Comparison of ENCODE assay signal across 12 mouse cellular contexts in genomic region chr7:83475438-83476160, GRCm38 (mm10).
A peak's percentile ranks its signal among the peaks of the same experiment; 100 is the strongest.
DNase-seq lines count a peak whose midpoint lies in the region; ATAC-seq and TF ChIP-seq lines count a peak whose summit lies in the region.
"Had no signal": no experiment of that assay in that cellular context is flagged by ENCODE, and none has a peak within 500 bp of the region (broad histone marks: within the 10 kb centered on the region; RNA-seq: fewer than 3 reads in every experiment).

No protein-coding gene starts in this region.

- no peak for ATAC-seq in heart, embryonic 14.5 days (ENCODE audit: insufficient number of reproducible peaks, insufficient read depth, low FRiP score, low read depth)
- ATAC-seq in stomach, embryonic 14.5 days (ENCODE audit: insufficient number of reproducible peaks, insufficient read depth, low FRiP score, low read depth), result no peak
- ATAC-seq in stomach, postnatal 0 days (ENCODE audit: low FRiP score, low TSS enrichment), result no peak
- peak; percentile 40 for ATAC-seq in forebrain, postnatal 0 days
- ATAC-seq in kidney, embryonic 14.5 days (ENCODE audit: low FRiP score, low TSS enrichment), result no peak
- ATAC-seq: CD4-positive, CD25-positive, alpha-beta regulatory T cell, adult 4 months had no signal

- 69% methylated on average over 8 of the region's 8 CpGs for WGBS in heart, embryonic 14.5 days
- 35% methylated on average over 8 of the region's 8 CpGs for WGBS in stomach, embryonic 14.5 days
- WGBS in stomach, postnatal 0 days, result 46% methylated on average over 8 of the region's 8 CpGs
- 51% methylated on average over 8 of the region's 8 CpGs for WGBS in forebrain, postnatal 0 days
- WGBS in kidney, embryonic 14.5 days, result 66% methylated on average over 8 of the region's 8 CpGs

- H3K36me3 ChIP-seq in heart, embryonic 14.5 days (ENCODE audit: control insufficient read depth, insufficient read depth, low read length), result no peaks in the 10 kb centered on the region
- H3K36me3 ChIP-seq in stomach, embryonic 14.5 days (ENCODE audit: control insufficient read depth, insufficient read depth, low read length), result no peaks in the 10 kb centered on the region
- no peaks in the 10 kb centered on the region for H3K36me3 ChIP-seq in stomach, postnatal 0 days (ENCODE audit: control insufficient read depth, insufficient read depth, low read length)
- H3K36me3 ChIP-seq in forebrain, postnatal 0 days (ENCODE audit: insufficient read depth), result no peaks in the 10 kb centered on the region
- H3K36me3 ChIP-seq in kidney, embryonic 14.5 days (ENCODE audit: control insufficient read depth, insufficient read depth, low read length), result no peaks in the 10 kb centered on the region
- H3K36me3 ChIP-seq: liver, embryonic 13.5 days; midbrain, embryonic 10.5 days had no signal

- peak overlapping the region; percentile 64 to 72 for H3K27ac ChIP-seq in heart, embryonic 14.5 days (replicated peaks in 1 of 2; ENCODE audit: control insufficient read depth in 1 of 2, insufficient read depth in 1 of 2, low read depth in 2 of 2, low read length in 2 of 2)
- H3K27ac ChIP-seq in stomach, embryonic 14.5 days (ENCODE audit: low read length), result peak overlapping the region; percentile 77
- no peak overlapping the region; the same call in 1 of the 2 replicates for H3K27ac ChIP-seq in stomach, postnatal 0 days (replicated peaks)
- H3K27ac ChIP-seq in forebrain, postnatal 0 days (ENCODE audit: low read depth, low read length), result no peak overlapping the region
- no peak overlapping the region for H3K27ac ChIP-seq in kidney, embryonic 14.5 days (ENCODE audit: low read depth, low read length)
- H3K27ac ChIP-seq: liver, embryonic 13.5 days; midbrain, embryonic 10.5 days had no signal

- intact Hi-C loops in heart, postnatal 14 days (cut with DNase I), result no loop called here

- no peak for DNase-seq in heart, postnatal 14 days
- DNase-seq in stomach, postnatal 0 days (ENCODE audit: low spot score), result no peak
- DNase-seq in forebrain, postnatal 0 days, result peak; percentile 58
- DNase-seq in thymus, postnatal 14 days, result no peak
- DNase-seq in Muller cell, postnatal 12 days (ENCODE audit: inconsistent ontology term), result no peak
- DNase-seq: kidney, postnatal 10 days; liver, embryonic 13.5 days had no signal

- peaks cover 15 to 20% of the 10 kb centered on the region in 2 experiments for H3K4me1 ChIP-seq in heart, embryonic 14.5 days (ENCODE audit: control insufficient read depth in 2 of 2, insufficient read depth in 2 of 2, low read length in 2 of 2)
- peaks cover 28% of the 10 kb centered on the region for H3K4me1 ChIP-seq in stomach, embryonic 14.5 days (ENCODE audit: control insufficient read depth, insufficient read depth, low read length)
- H3K4me1 ChIP-seq in stomach, postnatal 0 days (replicated peaks; ENCODE audit: control insufficient read depth, insufficient read depth), result no peaks in the 10 kb centered on the region
- peaks cover 20% of the 10 kb centered on the region; the same call in 1 of the 2 replicates for H3K4me1 ChIP-seq in forebrain, postnatal 0 days (ENCODE audit: insufficient read depth)
- no peaks in the 10 kb centered on the region for H3K4me1 ChIP-seq in kidney, embryonic 14.5 days (ENCODE audit: control insufficient read depth, insufficient read depth, low read length)
- H3K4me1 ChIP-seq: liver, embryonic 13.5 days had no signal

- no peaks in the 10 kb centered on the region for H3K27me3 ChIP-seq in heart, embryonic 14.5 days (ENCODE audit: control insufficient read depth, insufficient read depth, low read length)
- H3K27me3 ChIP-seq in stomach, embryonic 14.5 days (ENCODE audit: control insufficient read depth, insufficient read depth, low read length), result no peaks in the 10 kb centered on the region
- no peaks in the 10 kb centered on the region for H3K27me3 ChIP-seq in stomach, postnatal 0 days (ENCODE audit: control insufficient read depth, insufficient read depth, low read length)
- H3K27me3 ChIP-seq in forebrain, postnatal 0 days (ENCODE audit: insufficient read depth, low read length), result no peaks in the 10 kb centered on the region
- H3K27me3 ChIP-seq in kidney, embryonic 14.5 days (ENCODE audit: control insufficient read depth, insufficient read depth, low read length), result no peaks in the 10 kb centered on the region
- H3K27me3 ChIP-seq: liver, embryonic 13.5 days had no signal

- H3K4me2 ChIP-seq in heart, embryonic 14.5 days (ENCODE audit: low read length), result no peak overlapping the region
- no peak overlapping the region for H3K4me2 ChIP-seq in stomach, embryonic 14.5 days (replicated peaks; ENCODE audit: low read depth, low read length)
- H3K4me2 ChIP-seq in stomach, postnatal 0 days (replicated peaks; ENCODE audit: low read depth), result no peak overlapping the region
- no peak overlapping the region for H3K4me2 ChIP-seq in forebrain, postnatal 0 days (ENCODE audit: low read depth)
- no peak overlapping the region for H3K4me2 ChIP-seq in kidney, embryonic 14.5 days (replicated peaks; ENCODE audit: low read depth, low read length)
- H3K4me2 ChIP-seq: liver, embryonic 13.5 days had no signal

- TF ChIP-seq EP300 in stomach, postnatal 0 days (optimal IDR thresholded peaks at IDR 0.05), result no peak

- H3K9me3 ChIP-seq in heart, embryonic 14.5 days (ENCODE audit: control insufficient read depth, low read length), result no peaks in the 10 kb centered on the region
- H3K9me3 ChIP-seq in stomach, embryonic 14.5 days (ENCODE audit: control insufficient read depth, low read depth, low read length), result no peaks in the 10 kb centered on the region
- no peaks in the 10 kb centered on the region for H3K9me3 ChIP-seq in stomach, postnatal 0 days (ENCODE audit: control insufficient read depth, low read length)
- H3K9me3 ChIP-seq in forebrain, postnatal 0 days (ENCODE audit: low read length), result no peaks in the 10 kb centered on the region
- H3K9me3 ChIP-seq in kidney, embryonic 14.5 days (ENCODE audit: control insufficient read depth, low read length), result no peaks in the 10 kb centered on the region
- H3K9me3 ChIP-seq: liver, embryonic 13.5 days; midbrain, embryonic 10.5 days had no signal

- no peak overlapping the region for H3K4me3 ChIP-seq in heart, embryonic 14.5 days (ENCODE audit: control insufficient read depth in 1 of 2, insufficient read depth in 1 of 2, low read depth in 1 of 2, low read length in 2 of 2)
- no peak overlapping the region for H3K4me3 ChIP-seq in stomach, embryonic 14.5 days (ENCODE audit: low read depth, low read length)
- no peak overlapping the region for H3K4me3 ChIP-seq in stomach, postnatal 0 days (ENCODE audit: low read depth, low read length)
- no peak overlapping the region for H3K4me3 ChIP-seq in forebrain, postnatal 0 days (ENCODE audit: low read depth, low read length)
- no peak overlapping the region for H3K4me3 ChIP-seq in kidney, embryonic 14.5 days (ENCODE audit: low read length)
- H3K4me3 ChIP-seq: liver, embryonic 13.5 days; midbrain, embryonic 10.5 days had no signal

- no peak overlapping the region for H3K9ac ChIP-seq in heart, embryonic 14.5 days (ENCODE audit: low read length)
- no peak overlapping the region for H3K9ac ChIP-seq in stomach, embryonic 14.5 days (replicated peaks; ENCODE audit: low read depth, low read length)
- H3K9ac ChIP-seq in stomach, postnatal 0 days (ENCODE audit: low read length), result no peak overlapping the region
- H3K9ac ChIP-seq in forebrain, postnatal 0 days, result no peak overlapping the region
- H3K9ac ChIP-seq in kidney, embryonic 14.5 days (ENCODE audit: low read depth, low read length), result no peak overlapping the region
- H3K9ac ChIP-seq: liver, embryonic 13.5 days had no signal

- TF ChIP-seq CTCF in stomach, postnatal 0 days (IDR thresholded peaks at IDR 0.05; ENCODE audit: low read depth), result no peak
- no peak for TF ChIP-seq CTCF in forebrain, postnatal 0 days (IDR thresholded peaks at IDR 0.05; ENCODE audit: low read depth)

Comparison
In these comparisons a context has a peak if more than half of its experiments do, and no peak if none do; other contexts are left out.
1. H3K27ac ChIP-seq: peak in heart, embryonic 14.5 days (2 of 2) and stomach, embryonic 14.5 days (single experiment); none in stomach, postnatal 0 days (single experiment), forebrain, postnatal 0 days (single experiment) and kidney, embryonic 14.5 days (single experiment).